Mouse (Mus musculus) heart, adult 18-20 months (tissue): ENCODE data around the gene Ldlr. TPM values are rescaled to one million over a fixed set of nuclear protein-coding genes. Genes with fewer than 3 reads are reported as not detected.
"Not testable (repeated sequence)": the region's sequence is repeated elsewhere in the genome, so short reads cannot be mapped to it uniquely, and the experiment has no call there.

Experiments
- DNase-seq, 2 experiments: peaks; one replicate each; pipeline ENCODE4 v3.0.0; 2021 to 2022; ENCODE audit warnings: mixed read lengths in 1 of 2
- total RNA-seq, 2 experiments: library from RNA; stranded (reverse); gene quantifications; 2 replicates each; pipeline ENCODE4 v1.2.3; 2021

Ldlr gene
- total RNA-seq, 2 experiments from 2014 or later: 1.9 to 2.4 TPM

DNA sequence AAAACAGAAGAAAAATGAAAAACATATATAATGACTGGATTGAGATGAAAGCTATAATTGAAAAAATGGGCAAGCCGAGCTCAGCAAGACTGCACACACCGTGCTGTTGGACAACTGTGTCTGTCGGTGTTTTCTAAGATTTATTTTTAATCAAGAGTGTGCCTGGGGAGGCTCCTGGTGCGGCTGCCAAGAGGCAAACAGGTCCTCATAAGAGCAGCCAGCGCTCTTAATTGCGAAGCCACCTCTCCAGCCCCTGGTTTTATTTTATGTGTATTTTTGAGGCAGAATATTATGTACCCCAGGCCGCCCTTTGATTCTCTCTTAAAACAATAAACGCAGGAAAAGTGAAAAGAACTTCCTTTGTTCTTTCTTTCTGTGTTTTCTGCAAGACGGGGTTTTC is 65.0 kb downstream of the Ldlr start:
- DNase-seq: no peak

DNA sequence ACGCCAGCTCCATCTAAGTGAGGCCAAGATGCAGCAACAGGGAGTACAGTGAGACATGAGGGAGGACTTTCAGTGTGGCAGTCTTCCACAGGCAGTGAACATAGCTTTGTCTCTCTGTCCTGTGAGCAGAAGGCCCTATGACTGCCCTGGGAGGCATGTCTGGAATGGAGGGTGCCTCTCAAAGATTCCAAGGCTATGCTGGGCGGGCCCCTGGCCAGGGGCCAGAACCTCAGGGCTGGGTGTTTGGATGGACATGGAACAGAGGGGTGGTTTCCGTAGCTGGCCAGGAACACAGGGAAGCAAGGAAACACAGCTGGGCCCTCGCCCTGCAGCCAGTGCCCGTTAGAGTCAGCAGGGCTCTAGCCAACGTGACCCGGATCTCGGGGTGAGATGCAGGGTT is 68.6 kb downstream of the Ldlr start:
- DNase-seq: peak; percentile 78 to 86

GRCm38 (mm10) chr9:21792644-21793043 is 69.4 kb downstream of the Ldlr start:
- DNase-seq: peak; percentile 57 to 64

- DNase-seq: not testable (repeated sequence)
Observed at GRCm38 (mm10) chr9:21793507-21793906, 70.2 kb downstream of the Ldlr start.

GRCm38 (mm10) chr9:21794344-21794834 is 71.1 kb downstream of the Ldlr start:
- DNase-seq: no peak

- no peak for DNase-seq
Observed at GRCm38 (mm10) chr9:21794925-21795324, 71.6 kb downstream of the Ldlr start.

DNA sequence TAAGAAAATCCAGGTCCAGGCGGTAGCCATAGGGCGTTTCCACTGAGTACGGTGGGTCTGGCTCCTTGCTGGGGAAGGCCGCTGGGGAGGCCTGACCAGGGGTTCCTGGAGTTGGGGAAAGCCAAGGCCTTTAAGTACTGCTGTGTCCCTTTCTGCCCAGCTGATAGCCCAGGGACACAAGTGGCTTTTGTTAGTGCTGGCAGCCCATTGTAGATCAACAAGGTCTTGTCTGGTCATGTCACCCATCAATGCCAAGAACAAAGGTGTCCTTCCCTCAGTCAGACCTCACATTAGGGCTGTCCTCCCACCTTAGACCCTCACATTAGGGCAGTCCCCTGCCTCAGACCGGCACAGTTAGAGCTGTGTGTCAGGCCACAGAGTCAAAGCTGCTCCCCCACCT is 72.3 kb downstream of the Ldlr start:
- no peak for DNase-seq

DNA sequence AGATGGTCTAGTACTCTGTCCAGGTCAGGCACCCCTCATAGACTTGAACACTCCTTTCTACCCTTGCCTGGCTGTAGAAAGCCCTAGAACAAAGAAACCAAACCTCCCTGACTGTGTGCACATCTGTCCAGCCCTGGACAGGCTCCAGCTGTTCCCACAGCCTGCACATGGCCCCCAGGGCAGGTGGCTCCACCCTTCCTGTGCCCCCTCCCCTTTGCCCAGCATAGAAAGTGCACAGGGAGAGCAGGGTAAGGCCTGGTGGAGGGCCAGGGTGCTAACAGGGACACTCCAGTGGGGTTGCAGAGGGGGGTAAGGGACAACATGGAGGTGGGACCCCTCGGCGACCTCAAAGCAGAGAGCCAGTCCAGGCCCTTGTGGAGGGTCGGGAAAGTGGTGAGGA is 73.0 kb downstream of the Ldlr start:
- DNase-seq: peak in 1 of 2 experiments; percentile 32

DNA sequence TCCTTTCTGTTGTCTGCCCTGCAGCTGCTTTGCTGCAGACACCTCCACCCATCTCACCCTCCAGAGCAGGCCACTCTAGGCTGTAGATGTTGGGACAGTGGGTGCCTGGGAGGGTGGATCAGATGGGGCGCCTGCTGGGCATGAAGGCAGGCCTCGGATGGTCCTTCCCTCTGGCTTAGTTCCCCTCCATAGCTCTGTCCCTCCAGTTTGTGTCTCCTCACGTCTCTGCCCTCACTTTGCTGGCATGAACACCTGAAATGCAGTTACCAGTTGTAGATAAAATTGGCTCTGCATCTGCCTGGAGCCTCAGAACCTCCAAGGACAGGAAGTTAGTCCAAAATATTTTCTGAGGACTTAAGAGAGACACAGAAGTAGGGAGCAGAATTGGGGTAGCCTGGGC is 73.6 kb downstream of the Ldlr start:
- peak in 1 of 2 experiments; percentile 28 for DNase-seq

DNA sequence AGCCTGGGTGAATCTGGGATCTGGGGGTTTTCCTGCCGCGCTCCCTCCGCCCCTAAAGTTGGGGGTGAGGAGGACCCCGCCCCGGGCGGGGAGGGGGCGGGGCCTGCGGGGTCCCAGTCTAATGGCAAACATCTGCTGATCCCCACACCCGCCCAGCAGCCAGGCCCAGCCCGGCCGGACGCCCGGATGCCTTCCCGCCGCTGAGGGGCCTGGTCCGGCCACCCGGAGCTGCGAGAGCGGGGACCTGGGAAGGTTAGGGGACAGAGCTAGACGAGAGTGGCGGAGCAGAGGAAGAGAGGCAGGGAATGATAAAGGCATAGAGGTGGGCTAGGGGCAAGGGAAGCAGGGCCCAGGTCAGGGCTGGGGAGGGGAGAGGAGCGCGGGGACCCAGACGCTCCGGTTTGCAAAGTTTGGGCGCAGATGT is 74.7 kb downstream of the Ldlr start:
- peak; percentile 80 to 85 for DNase-seq

DNA sequence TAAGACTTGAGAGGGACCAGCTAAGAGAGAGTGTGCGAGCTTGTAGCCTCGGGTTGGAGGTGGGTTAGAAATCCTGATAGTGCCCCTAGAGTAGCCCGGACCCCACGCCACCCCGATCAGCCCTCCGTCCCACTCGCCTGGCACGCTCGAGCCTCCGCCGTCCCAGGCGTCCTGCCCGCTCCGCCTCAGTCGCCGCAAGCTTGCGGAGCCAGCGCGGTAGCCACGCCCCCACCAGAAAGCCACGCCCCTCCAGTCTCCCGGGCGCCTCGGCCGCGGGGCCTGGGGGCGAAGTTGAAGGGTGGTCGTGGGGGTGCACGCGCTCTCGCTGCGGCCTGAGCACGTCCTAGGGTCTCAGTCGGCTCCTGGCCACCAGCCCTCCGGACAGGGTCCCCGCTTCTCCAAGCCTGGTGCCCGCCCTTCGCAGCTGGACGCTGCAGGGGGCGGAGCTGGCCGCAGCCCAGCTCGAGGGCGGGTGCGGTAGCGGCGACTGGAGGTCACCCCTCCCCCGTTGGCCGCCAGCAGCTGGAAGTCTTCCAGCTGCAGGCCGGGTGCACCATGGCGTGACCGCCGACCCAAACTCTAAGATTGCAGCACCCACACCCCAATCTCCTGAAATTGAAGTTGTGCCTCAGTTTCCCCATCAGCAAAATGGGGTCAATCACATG is 75.2 kb downstream of the Ldlr start, which contains the start of gene Kank2:
Kank2 (minus strand) TSS at position 400 of the 665 bp plus-strand sequence.
- DNase-seq: peak; percentile 93 to 96

DNA sequence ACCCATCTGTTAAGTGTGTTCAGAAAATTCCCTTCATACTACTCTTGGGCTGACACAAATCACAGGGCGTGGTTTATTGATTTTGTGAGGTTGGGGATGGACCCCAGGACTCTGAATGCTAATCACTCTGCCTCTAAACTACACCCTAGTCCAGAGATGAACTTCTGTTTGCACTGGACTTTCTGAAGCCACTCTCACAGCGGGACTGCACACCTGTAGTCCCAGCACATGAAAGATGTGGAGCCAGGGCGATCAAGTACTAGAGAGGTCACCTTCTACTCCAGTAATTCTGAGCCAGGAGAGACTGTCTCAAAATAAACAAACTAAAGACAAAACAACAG is 75.7 kb downstream of the Ldlr start:
- no peak for DNase-seq

Other genes starting within 250 kb of the Ldlr start
- 10 to 100 TPM; 45.3 to 50.9 TPM for gene Tmed1, start 213.2 kb upstream of the Ldlr start, total RNA-seq
- gene AB124611, start 197.3 kb upstream of the Ldlr start, total RNA-seq: 1 to 10 TPM; 1.2 to 2.9 TPM
- 10 to 100 TPM; 57.7 to 61.2 TPM for gene Carm1, start 176.6 kb upstream of the Ldlr start, total RNA-seq
- gene Timm29, start 130.8 kb upstream of the Ldlr start, total RNA-seq: 10 to 100 TPM; 62.0 to 62.2 TPM
- 1 to 10 TPM; 4.8 to 7.6 TPM for gene Yipf2, start 130.7 kb upstream of the Ldlr start, total RNA-seq
- 10 to 100 TPM; 45.7 to 50.8 TPM for gene Smarca4, start 107.3 kb upstream of the Ldlr start, total RNA-seq
- 1 to 10 TPM; 4.7 to 6.4 TPM for gene Spc24, start 36.8 kb downstream of the Ldlr start, total RNA-seq
- gene Kank2, start 75.3 kb downstream of the Ldlr start, total RNA-seq: 10 to 100 TPM; 58.1 to 60.8 TPM
- under 1 TPM in 1 of 2 experiments, not detected in 1; 0.69 TPM for gene Angptl8, start 112.0 kb downstream of the Ldlr start, total RNA-seq
- gene Dock6, start 129.2 kb downstream of the Ldlr start, total RNA-seq: 10 to 100 TPM; 24.3 to 24.6 TPM
- 10 to 100 TPM; 16.2 to 18.2 TPM for gene Rab3d, start 194.7 kb downstream of the Ldlr start, total RNA-seq
- 1 to 10 TPM; 3.7 to 6.0 TPM for gene Ccdc159, start 204.0 kb downstream of the Ldlr start, total RNA-seq
- 10 to 100 TPM; 72.7 to 81.2 TPM for gene Tmem205, start 204.1 kb downstream of the Ldlr start, total RNA-seq
- 1 to 10 TPM; 2.4 to 3.0 TPM for gene Plppr2, start 213.6 kb downstream of the Ldlr start, total RNA-seq
- 1 to 10 TPM; 7.6 to 7.8 TPM for gene Swsap1, start 232.3 kb downstream of the Ldlr start, total RNA-seq
- gene Epor, start 240.0 kb downstream of the Ldlr start, total RNA-seq: 1 to 10 TPM in 1 of 2 experiments, under 1 TPM in 1; 0.84 to 2.1 TPM